Mouse (Mus musculus): ENCODE results near the gene Slc2a8.

DNA sequence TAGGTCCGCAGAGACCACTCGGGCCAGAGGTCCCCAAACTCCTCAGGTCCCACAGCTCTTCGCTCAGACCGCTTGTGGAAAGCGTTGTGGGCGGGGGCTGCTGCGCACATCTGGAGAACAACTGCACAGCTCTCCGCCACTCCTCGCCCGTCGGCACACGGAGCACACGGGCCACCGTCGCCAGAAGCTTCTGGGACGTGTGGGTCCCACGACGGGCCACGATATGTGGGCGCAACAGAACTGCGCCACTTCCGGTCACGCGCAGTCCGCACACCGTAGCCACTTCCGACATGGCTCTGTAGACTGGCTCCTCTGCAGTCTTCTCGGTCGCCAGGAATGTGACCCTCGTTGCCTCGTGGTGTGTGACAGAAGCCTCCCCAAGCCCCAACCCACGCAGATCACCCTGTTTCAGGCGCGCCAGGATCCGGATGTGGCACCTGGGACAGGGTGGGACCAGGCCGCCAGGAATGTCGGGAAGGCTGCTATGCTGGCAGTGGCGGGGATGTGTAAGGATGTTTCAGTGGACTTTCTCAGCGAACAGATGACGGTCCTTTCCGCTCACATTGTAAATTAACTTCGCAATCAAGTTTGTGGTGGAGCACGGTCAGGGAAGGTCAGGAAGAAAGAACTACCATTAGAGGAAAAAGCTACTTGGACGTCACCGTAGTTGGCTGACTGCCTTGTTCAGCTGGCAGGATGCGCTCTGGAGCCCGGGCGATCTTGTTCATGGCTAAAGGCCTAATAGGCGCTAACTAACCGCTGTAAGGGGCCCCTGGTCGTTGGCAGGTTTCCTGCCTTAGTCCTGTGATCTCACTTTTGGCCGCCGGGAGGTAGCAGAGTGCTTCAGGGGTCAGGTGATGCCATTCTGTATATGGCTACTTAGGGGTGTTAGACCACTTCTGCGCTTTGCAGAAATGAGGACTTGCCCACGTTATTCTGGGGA, 14.9 kb downstream of the Slc2a8 start:
- TF ChIP-seq CTCF (IDR thresholded peaks at IDR 0.05; ENCODE audit: borderline replicate concordance, insufficient read depth, low read depth, low read length): peak; percentile 70
- peak; percentile 97 for TF ChIP-seq POLR2A (IDR thresholded peaks at IDR 0.05; ENCODE audit: borderline replicate concordance, insufficient read depth, low read length)

Data from cerebellum, adult 2 months (tissue).